Mouse (Mus musculus): ENCODE measurements at regions not wholly inside any gene's neighbourhood (a gene's known extent, or its start where the extent isn't known, plus 50 kb on each side); places are given as distances from the start of the nearest gene placed in this dataset.

DNA sequence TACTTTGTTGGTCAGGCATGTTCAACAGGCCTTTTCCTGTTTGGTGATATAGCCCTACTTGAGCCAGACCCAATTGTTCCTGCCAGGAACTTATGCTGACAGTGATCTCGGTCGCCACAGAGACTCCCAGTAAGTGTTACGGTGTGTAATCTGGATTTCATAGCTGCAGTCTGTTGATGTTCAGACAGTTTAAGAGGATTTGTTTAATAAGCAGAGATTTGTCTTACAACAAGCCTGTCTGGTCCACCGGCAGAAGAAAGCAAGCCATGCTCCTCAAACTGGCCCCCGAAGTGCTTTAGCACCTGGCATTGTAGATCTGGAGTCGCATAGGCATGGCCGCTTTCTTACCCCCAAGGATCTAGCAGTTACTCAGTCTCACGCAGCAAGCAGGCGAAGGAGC is 150.0 kb upstream of the Lcorl start:
- TF ChIP-seq POLR2A (IDR thresholded peaks at IDR 0.05; ENCODE audit: borderline replicate concordance, extremely low read depth, low read depth, low read length) (no peak), CTCF (IDR thresholded peaks at IDR 0.05; ENCODE audit: insufficient read depth, low read length) (no peak)
